Mouse (Mus musculus): ENCODE measurements around the gene Rragd.
"Not testable (repeated sequence)": the region's sequence is repeated elsewhere in the genome, so short reads cannot be mapped to it uniquely, and the experiment has no call there.

Gene Rragd

GRCm38 (mm10) chr4:32985684-32986083 is 2.8 kb downstream of the Rragd start:
- in situ Hi-C loops (cut with MboI, MseI): no loop called here

GRCm38 (mm10) chr4:32987006-32987405 is 4.2 kb downstream of the Rragd start:
- in situ Hi-C loops (cut with MboI, MseI): no loop called here

GRCm38 (mm10) chr4:32989346-32989745 is 6.5 kb downstream of the Rragd start:
- in situ Hi-C loops (cut with MboI, MseI): no loop called here

GRCm38 (mm10) chr4:32994168-32994567 is 11.3 kb downstream of the Rragd start:
- in situ Hi-C loops (cut with MboI, MseI): no loop called here

- in situ Hi-C loops (cut with MboI, MseI): no loop called here
Measured at GRCm38 (mm10) chr4:32996083-32996482, 13.2 kb downstream of the Rragd start.

GRCm38 (mm10) chr4:32997571-32997970 is 14.7 kb downstream of the Rragd start:
- in situ Hi-C loops (cut with MboI, MseI): no loop called here

GRCm38 (mm10) chr4:32998996-32999395 is 16.2 kb downstream of the Rragd start:
- in situ Hi-C loops (cut with MboI, MseI): no loop called here

- in situ Hi-C loops (cut with MboI, MseI): no loop called here
Measured at GRCm38 (mm10) chr4:33002081-33002480, 19.2 kb downstream of the Rragd start.

GRCm38 (mm10) chr4:33005595-33006470 is 23.0 kb downstream of the Rragd start:
- in situ Hi-C loops (cut with MboI, MseI): not testable (repeated sequence)

GRCm38 (mm10) chr4:33006844-33007243 is 24.0 kb downstream of the Rragd start:
- in situ Hi-C loops (cut with MboI, MseI): no loop called here

GRCm38 (mm10) chr4:33007443-33008217 is 24.8 kb downstream of the Rragd start:
- in situ Hi-C loops (cut with MboI, MseI): no loop called here

GRCm38 (mm10) chr4:33010078-33010477 is 27.2 kb downstream of the Rragd start:
- in situ Hi-C loops (cut with MboI, MseI): no loop called here

GRCm38 (mm10) chr4:33012484-33012883 is 29.6 kb downstream of the Rragd start:
- in situ Hi-C loops (cut with MboI, MseI): no loop called here

GRCm38 (mm10) chr4:33018361-33018999 is 35.6 kb downstream of the Rragd start:
- in situ Hi-C loops (cut with MboI, MseI): no loop called here

- in situ Hi-C loops (cut with MboI, MseI): no loop called here
Measured at GRCm38 (mm10) chr4:33024420-33024819, 41.6 kb downstream of the Rragd start.

GRCm38 (mm10) chr4:33029104-33029503 is 46.3 kb downstream of the Rragd start:
- in situ Hi-C loops (cut with MboI, MseI): no loop called here

- in situ Hi-C loops (cut with MboI, MseI): no loop called here
Measured at GRCm38 (mm10) chr4:33030264-33031194, 47.7 kb downstream of the Rragd start.

GRCm38 (mm10) chr4:33031195-33031960 is 48.5 kb downstream of the Rragd start, which contains the start of gene Ube2j1:
TSS of gene Ube2j1 (plus strand) at chr4:33031416.
- in situ Hi-C loops (cut with MboI, MseI): no loop called here

- in situ Hi-C loops (cut with MboI, MseI): no loop called here
Measured at GRCm38 (mm10) chr4:33032045-33032444, 49.2 kb downstream of the Rragd start.

- in situ Hi-C loops (cut with MboI, MseI): no loop called here
Measured at GRCm38 (mm10) chr4:33033515-33033914, 50.7 kb downstream of the Rragd start.
